ENCODE assay signal across 8 mouse cellular contexts in the genomic region with DNA sequence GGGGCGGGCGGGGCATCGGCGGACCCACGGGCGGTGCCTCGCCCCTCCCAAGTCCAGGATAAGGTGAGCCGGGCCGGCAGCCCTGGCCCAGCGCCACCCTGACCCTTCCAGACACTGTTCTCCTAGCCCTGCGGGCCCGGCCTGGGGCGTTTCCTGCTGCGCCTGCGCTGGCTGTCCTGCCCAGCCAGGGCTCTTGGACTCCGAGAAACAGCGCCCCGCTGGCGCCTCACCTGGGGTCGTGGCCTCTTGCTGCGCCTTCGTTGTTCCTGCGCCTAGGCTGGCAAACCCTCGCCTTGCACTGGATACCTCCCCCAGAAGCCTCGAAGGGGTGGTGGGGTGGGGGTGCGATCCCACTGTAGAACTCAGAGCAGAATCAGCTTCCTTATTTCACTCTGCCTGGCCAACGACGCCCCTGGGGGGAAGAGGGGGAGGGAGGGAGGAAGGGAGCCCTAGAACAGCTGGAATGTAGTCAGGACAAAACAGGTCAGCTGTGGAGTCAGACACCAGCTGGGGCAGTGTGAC. TPM values are rescaled to one million over a fixed set of nuclear protein-coding genes. Genes with fewer than 3 reads are reported as not detected.
A peak's percentile ranks its signal among the peaks of the same experiment; 100 is the strongest.
DNase-seq lines count a peak whose midpoint lies in the region; ATAC-seq lines count a peak whose summit lies in the region.

TSS of gene Fut4 (minus strand) at position 393 of the 522 bp plus-strand sequence.

- peak; percentile 69 for ATAC-seq in forebrain, embryonic 16.5 days
- peak; percentile 69 to 70 for ATAC-seq in hematopoietic stem cell, adult 5-6 weeks (replicated peaks in 1 of 2; ENCODE audit: insufficient read depth in 1 of 2, low FRiP score in 2 of 2, low TSS enrichment in 1 of 2, low read depth in 1 of 2, poor library complexity in 2 of 2, severe bottlenecking in 2 of 2)
- peak; percentile 77 for ATAC-seq in limb, embryonic 13.5 days (ENCODE audit: low FRiP score, low read depth)
- peak; percentile 87 for ATAC-seq in midbrain, embryonic 12.5 days (ENCODE audit: low FRiP score, low read depth)
- peak; percentile 84 for ATAC-seq in stomach, embryonic 16.5 days (ENCODE audit: insufficient read depth, low FRiP score)

- H3K27ac ChIP-seq in forebrain, embryonic 16.5 days (ENCODE audit: low read length) = no peak within 1 kb of the TSS
- no peak within 1 kb of the TSS for H3K27ac ChIP-seq in limb, embryonic 13.5 days
- 0 out of 2 replicates have a peak within 1 kb of the TSS, but pooled peaks have one; percentile 30 for H3K27ac ChIP-seq in midbrain, embryonic 12.5 days (replicated peaks)
- peak within 1 kb of the TSS; percentile 54 for H3K27ac ChIP-seq in stomach, embryonic 16.5 days (ENCODE audit: low read length)

- 2% methylated on average over 28 of the region's 28 CpGs for WGBS in forebrain, embryonic 16.5 days
- under 1% methylated on average over 24 of the region's 28 CpGs for WGBS in limb, embryonic 13.5 days
- 1% methylated on average over 27 of the region's 28 CpGs for WGBS in midbrain, embryonic 12.5 days
- WGBS in stomach, embryonic 16.5 days = 0% methylated on average over 28 of the region's 28 CpGs

- 0 out of 2 replicates have a peak, but pooled peaks cover 2% of the 10 kb centered on the region for H3K27me3 ChIP-seq in forebrain, embryonic 16.5 days (replicated peaks; ENCODE audit: control insufficient read depth, insufficient read depth, low read length)
- peaks cover 9% of the 10 kb centered on the region; the same call in 1 of the 2 replicates for H3K27me3 ChIP-seq in limb, embryonic 13.5 days
- H3K27me3 ChIP-seq in midbrain, embryonic 12.5 days = peaks cover 42% of the 10 kb centered on the region
- no peaks in the 10 kb centered on the region for H3K27me3 ChIP-seq in stomach, embryonic 16.5 days (ENCODE audit: control insufficient read depth, insufficient read depth, low read length)

- peak within 1 kb of the TSS; percentile 92 for H3K4me2 ChIP-seq in forebrain, embryonic 16.5 days (ENCODE audit: low read length)
- H3K4me2 ChIP-seq in limb, embryonic 13.5 days (replicated peaks) = peak within 1 kb of the TSS; percentile 93
- H3K4me2 ChIP-seq in midbrain, embryonic 12.5 days (replicated peaks) = peak within 1 kb of the TSS; percentile 94
- peak within 1 kb of the TSS; percentile 99 for H3K4me2 ChIP-seq in stomach, embryonic 16.5 days (ENCODE audit: low read depth, low read length)

- H3K4me1 ChIP-seq in forebrain, embryonic 16.5 days (replicated peaks; ENCODE audit: control insufficient read depth, insufficient read depth, low read length) = peaks cover 14% of the 10 kb centered on the region
- H3K4me1 ChIP-seq in limb, embryonic 13.5 days = peaks cover 23% of the 10 kb centered on the region
- H3K4me1 ChIP-seq in midbrain, embryonic 12.5 days = peaks cover 14% of the 10 kb centered on the region
- H3K4me1 ChIP-seq in stomach, embryonic 16.5 days (ENCODE audit: control insufficient read depth, insufficient read depth, low read length) = peaks cover 5% of the 10 kb centered on the region

- H3K4me3 ChIP-seq in forebrain, embryonic 16.5 days (replicated peaks; ENCODE audit: low read length) = peak within 1 kb of the TSS; percentile 55
- H3K4me3 ChIP-seq in limb, embryonic 13.5 days = peak within 1 kb of the TSS; percentile 58
- peak within 1 kb of the TSS; percentile 56 for H3K4me3 ChIP-seq in midbrain, embryonic 12.5 days
- peak within 1 kb of the TSS; percentile 62 for H3K4me3 ChIP-seq in stomach, embryonic 16.5 days (replicated peaks; ENCODE audit: low read length)

- DNase-seq in right cerebral cortex, postnatal 4 days = peak; percentile 30
- DNase-seq in right cerebral cortex, adult 18-20 months = no peak
- no peak for DNase-seq in T-cell, adult 2 months (ENCODE audit: low spot score)

- no peaks in the 10 kb centered on the region for H3K9me3 ChIP-seq in forebrain, embryonic 16.5 days (ENCODE audit: control insufficient read depth, low read length)
- no peaks in the 10 kb centered on the region for H3K9me3 ChIP-seq in limb, embryonic 13.5 days
- no peaks in the 10 kb centered on the region for H3K9me3 ChIP-seq in midbrain, embryonic 12.5 days
- no peaks in the 10 kb centered on the region for H3K9me3 ChIP-seq in stomach, embryonic 16.5 days (replicated peaks; ENCODE audit: control insufficient read depth, low read length)

- peak within 1 kb of the TSS; percentile 63 for H3K9ac ChIP-seq in forebrain, embryonic 16.5 days (replicated peaks; ENCODE audit: low read depth, low read length)
- H3K9ac ChIP-seq in limb, embryonic 13.5 days = peak within 1 kb of the TSS; percentile 74
- peak within 1 kb of the TSS; percentile 58 for H3K9ac ChIP-seq in midbrain, embryonic 12.5 days (replicated peaks)
- H3K9ac ChIP-seq in stomach, embryonic 16.5 days (ENCODE audit: low read length) = peak within 1 kb of the TSS; percentile 83

- H3K36me3 ChIP-seq in forebrain, embryonic 16.5 days (ENCODE audit: control insufficient read depth, insufficient read depth) = no peaks in the 10 kb centered on the region
- no peaks in the 10 kb centered on the region for H3K36me3 ChIP-seq in limb, embryonic 13.5 days
- no peaks in the 10 kb centered on the region for H3K36me3 ChIP-seq in midbrain, embryonic 12.5 days
- no peaks in the 10 kb centered on the region for H3K36me3 ChIP-seq in stomach, embryonic 16.5 days (ENCODE audit: control insufficient read depth, insufficient read depth, low read length)

RNA-seq across cellular contexts. Expression of gene Fut4, which starts in this region (rescaled TPM):
- 0.36 and 1.1 TPM in 2 replicates for polyA plus RNA-seq in forebrain, embryonic 16.5 days (2015; fragmentation: Nextera tagmentation; extraction: Ambion mirVana)
- total RNA-seq in hematopoietic stem cell, adult 5-6 weeks (2017) = 3.1 and 5.3 TPM in 2 replicates
- 3.8 and 3.9 TPM in 2 replicates for polyA plus RNA-seq in limb, embryonic 13.5 days (2015; fragmentation: Nextera tagmentation; extraction: Ambion mirVana)
- polyA plus RNA-seq in midbrain, embryonic 12.5 days (2016; fragmentation: Nextera tagmentation; extraction: Ambion mirVana) = 1.1 and 1.2 TPM in 2 replicates
- 6.7 and 6.9 TPM in 2 replicates for polyA plus RNA-seq in stomach, embryonic 16.5 days (2015; fragmentation: Nextera tagmentation; extraction: Ambion mirVana)

Comparison
In these comparisons a context has a peak if more than half of its experiments do, and no peak if none do; other contexts are left out.
1. H3K27ac ChIP-seq: peak in midbrain, embryonic 12.5 days (single experiment) and stomach, embryonic 16.5 days (single experiment); none in forebrain, embryonic 16.5 days (single experiment) and limb, embryonic 13.5 days (single experiment).
2. Peak in every context shown above with its lines, with median percentiles within 50 percentile points of each other: ATAC-seq, H3K4me2 ChIP-seq, H3K4me3 ChIP-seq and H3K9ac ChIP-seq.